Mouse (Mus musculus): ENCODE results near the gene Adamtsl1. TPM values are rescaled to one million over a fixed set of nuclear protein-coding genes. Genes with fewer than 3 reads are reported as not detected.

Adamtsl1 gene
- total and polyA plus RNA-seq, 3 experiments = 0.05 TPM; not detected in 2

GRCm38 (mm10) chr4:86170763-86171162 is 656.8 kb downstream of the Adamtsl1 start:
- no peaks in the 10 kb centered on the region for H3K36me3 ChIP-seq (replicated peaks)
- no peaks in the 10 kb centered on the region for H3K9me3 ChIP-seq (replicated peaks)
- TF ChIP-seq POLR2AphosphoS5 (IDR thresholded peaks at IDR 0.05; ENCODE audit: insufficient replicate concordance, low read depth, low read length) (no peak), TAL1 (conservative IDR thresholded peaks at IDR 0.05; ENCODE audit: low read depth, low read length) (no peak), CTCF (IDR thresholded peaks at IDR 0.05; ENCODE audit: low read depth, low read length) (no peak), GATA1 (IDR thresholded peaks at IDR 0.05; ENCODE audit: borderline replicate concordance, low read length) (no peak), GATA2 (IDR thresholded peaks at IDR 0.05; ENCODE audit: borderline replicate concordance, low read depth, low read length) (no peak)
- no peak overlapping the region for H3K4me3 ChIP-seq (ENCODE audit: low read depth, low read length)
- ATAC-seq (ENCODE audit: extremely low read depth, insufficient number of reproducible peaks, low FRiP score, poor library complexity, severe bottlenecking) (no peak), DNase-seq (ENCODE audit: low spot score) (no peak)
- H3K4me1 ChIP-seq (ENCODE audit: insufficient read depth, low read depth, low read length) = no peaks in the 10 kb centered on the region
- no peaks in the 10 kb centered on the region for H3K27me3 ChIP-seq (ENCODE audit: insufficient read depth, low read length)

- DNase-seq (ENCODE audit: low spot score) = no peak
- Histone ChIP-seq H3K27me3 (ENCODE audit: insufficient read depth, low read length) (no peaks in the 10 kb centered on the region), H3K4me1 (ENCODE audit: insufficient read depth, low read depth, low read length) (no peaks in the 10 kb centered on the region), H3K36me3 (replicated peaks) (no peaks in the 10 kb centered on the region), H3K4me3 (ENCODE audit: low read depth, low read length) (no peak overlapping the region), H3K9me3 (replicated peaks) (no peaks in the 10 kb centered on the region)
- ATAC-seq (ENCODE audit: extremely low read depth, insufficient number of reproducible peaks, low FRiP score, poor library complexity, severe bottlenecking) = no peak
- TF ChIP-seq GATA2 (IDR thresholded peaks at IDR 0.05; ENCODE audit: borderline replicate concordance, low read depth, low read length) (no peak), POLR2AphosphoS5 (IDR thresholded peaks at IDR 0.05; ENCODE audit: insufficient replicate concordance, low read depth, low read length) (no peak), CTCF (IDR thresholded peaks at IDR 0.05; ENCODE audit: low read depth, low read length) (no peak), TAL1 (conservative IDR thresholded peaks at IDR 0.05; ENCODE audit: low read depth, low read length) (no peak), GATA1 (IDR thresholded peaks at IDR 0.05; ENCODE audit: borderline replicate concordance, low read length) (no peak)
Measured at GRCm38 (mm10) chr4:86171461-86171860, 657.5 kb downstream of the Adamtsl1 start.

GRCm38 (mm10) chr4:86177471-86177870 is 663.5 kb downstream of the Adamtsl1 start:
- no peaks in the 10 kb centered on the region for H3K9me3 ChIP-seq (replicated peaks)
- ATAC-seq (ENCODE audit: extremely low read depth, insufficient number of reproducible peaks, low FRiP score, poor library complexity, severe bottlenecking) (no peak), DNase-seq (ENCODE audit: low spot score) (no peak)
- TF ChIP-seq GATA2 (IDR thresholded peaks at IDR 0.05; ENCODE audit: borderline replicate concordance, low read depth, low read length) (no peak), CTCF (IDR thresholded peaks at IDR 0.05; ENCODE audit: low read depth, low read length) (no peak), GATA1 (IDR thresholded peaks at IDR 0.05; ENCODE audit: borderline replicate concordance, low read length) (no peak), POLR2AphosphoS5 (IDR thresholded peaks at IDR 0.05; ENCODE audit: insufficient replicate concordance, low read depth, low read length) (no peak), TAL1 (conservative IDR thresholded peaks at IDR 0.05; ENCODE audit: low read depth, low read length) (no peak)
- no peak overlapping the region for H3K4me3 ChIP-seq (ENCODE audit: low read depth, low read length)
- H3K4me1 ChIP-seq (ENCODE audit: insufficient read depth, low read depth, low read length) = no peaks in the 10 kb centered on the region
- H3K27me3 ChIP-seq (ENCODE audit: insufficient read depth, low read length) = no peaks in the 10 kb centered on the region
- no peaks in the 10 kb centered on the region for H3K36me3 ChIP-seq (replicated peaks)

- no peaks in the 10 kb centered on the region for H3K4me1 ChIP-seq (ENCODE audit: insufficient read depth, low read depth, low read length)
Measured at GRCm38 (mm10) chr4:86178116-86178515, 664.1 kb downstream of the Adamtsl1 start.

GRCm38 (mm10) chr4:86183701-86184173 is 669.8 kb downstream of the Adamtsl1 start:
- TF ChIP-seq GATA1 (IDR thresholded peaks at IDR 0.05; ENCODE audit: borderline replicate concordance, low read length) (no peak), TAL1 (conservative IDR thresholded peaks at IDR 0.05; ENCODE audit: low read depth, low read length) (no peak), GATA2 (IDR thresholded peaks at IDR 0.05; ENCODE audit: borderline replicate concordance, low read depth, low read length) (no peak), CTCF (IDR thresholded peaks at IDR 0.05; ENCODE audit: low read depth, low read length) (no peak), POLR2AphosphoS5 (IDR thresholded peaks at IDR 0.05; ENCODE audit: insufficient replicate concordance, low read depth, low read length) (no peak)
- Histone ChIP-seq H3K27me3 (ENCODE audit: insufficient read depth, low read length) (no peaks in the 10 kb centered on the region), H3K36me3 (replicated peaks) (no peaks in the 10 kb centered on the region), H3K4me1 (ENCODE audit: insufficient read depth, low read depth, low read length) (no peaks in the 10 kb centered on the region), H3K9me3 (replicated peaks) (no peaks in the 10 kb centered on the region), H3K4me3 (ENCODE audit: low read depth, low read length) (no peak overlapping the region)
- DNase-seq (ENCODE audit: low spot score) = no peak
- no peak for ATAC-seq (ENCODE audit: extremely low read depth, insufficient number of reproducible peaks, low FRiP score, poor library complexity, severe bottlenecking)

More at GRCm38 (mm10) chr4:86178116-86178515, 664.1 kb downstream of the Adamtsl1 start:
- no peak for ATAC-seq (ENCODE audit: extremely low read depth, insufficient number of reproducible peaks, low FRiP score, poor library complexity, severe bottlenecking)
- no peaks in the 10 kb centered on the region for H3K36me3 ChIP-seq (replicated peaks)
- H3K9me3 ChIP-seq (replicated peaks) = no peaks in the 10 kb centered on the region
- no peak overlapping the region for H3K4me3 ChIP-seq (ENCODE audit: low read depth, low read length)
- no peaks in the 10 kb centered on the region for H3K27me3 ChIP-seq (ENCODE audit: insufficient read depth, low read length)
- TF ChIP-seq POLR2AphosphoS5 (IDR thresholded peaks at IDR 0.05; ENCODE audit: insufficient replicate concordance, low read depth, low read length) (no peak), GATA1 (IDR thresholded peaks at IDR 0.05; ENCODE audit: borderline replicate concordance, low read length) (no peak), TAL1 (conservative IDR thresholded peaks at IDR 0.05; ENCODE audit: low read depth, low read length) (no peak), CTCF (IDR thresholded peaks at IDR 0.05; ENCODE audit: low read depth, low read length) (no peak), GATA2 (IDR thresholded peaks at IDR 0.05; ENCODE audit: borderline replicate concordance, low read depth, low read length) (no peak)
- DNase-seq (ENCODE audit: low spot score) = no peak

- no peak for TF ChIP-seq POLR2AphosphoS5 (IDR thresholded peaks at IDR 0.05; ENCODE audit: insufficient replicate concordance, low read depth, low read length)
- no peak for TF ChIP-seq GATA2 (IDR thresholded peaks at IDR 0.05; ENCODE audit: borderline replicate concordance, low read depth, low read length)
- no peak for TF ChIP-seq CTCF (IDR thresholded peaks at IDR 0.05; ENCODE audit: low read depth, low read length)
- TF ChIP-seq GATA1 (IDR thresholded peaks at IDR 0.05; ENCODE audit: borderline replicate concordance, low read length) = no peak
- no peak for TF ChIP-seq TAL1 (conservative IDR thresholded peaks at IDR 0.05; ENCODE audit: low read depth, low read length)
- Histone ChIP-seq H3K4me1 (ENCODE audit: insufficient read depth, low read depth, low read length) (no peaks in the 10 kb centered on the region), H3K4me3 (ENCODE audit: low read depth, low read length) (no peak overlapping the region), H3K9me3 (replicated peaks) (no peaks in the 10 kb centered on the region), H3K36me3 (replicated peaks) (no peaks in the 10 kb centered on the region), H3K27me3 (ENCODE audit: insufficient read depth, low read length) (no peaks in the 10 kb centered on the region)
- no peak for DNase-seq (ENCODE audit: low spot score)
- ATAC-seq (ENCODE audit: extremely low read depth, insufficient number of reproducible peaks, low FRiP score, poor library complexity, severe bottlenecking) = no peak
Measured at GRCm38 (mm10) chr4:86189853-86190252, 675.9 kb downstream of the Adamtsl1 start.

Data from G1E (cell line).